Mouse (Mus musculus) stomach, embryonic 15.5 days (tissue): ENCODE data around the gene Bbc3. TPM values are rescaled to one million over a fixed set of nuclear protein-coding genes. Genes with fewer than 3 reads are reported as not detected.
"Not testable (repeated sequence)": the region's sequence is repeated elsewhere in the genome, so short reads cannot be mapped to it uniquely, and the experiment has no call there.

Experiments
- ATAC-seq: fragments of 200-750 bp; cut with Nextera tagmentation; 2 replicates; pipeline ENCODE4 v1.8.0; 2017; ENCODE audit warnings: low read depth, moderate number of reproducible peaks, moderate TSS enrichment; ENCODE audit not compliant: insufficient read depth, low FRiP score
- H3K27ac ChIP-seq: fragments of 300-500 bp; sonication (generic); 2 replicates; pipeline ENCODE4 v1.5.1; 2015; ENCODE audit warnings: mild to moderate bottlenecking, inconsistent platforms
- H3K27me3 ChIP-seq: fragments of 300-500 bp; sonication (generic); replicated peaks from 2 replicates; pipeline ENCODE4 v1.6.1; 2015; ENCODE audit warnings: inconsistent platforms
- H3K36me3 ChIP-seq: fragments of 300-500 bp; sonication (generic); 2 replicates; pipeline ENCODE4 v1.6.1; 2015; ENCODE audit warnings: inconsistent platforms
- H3K4me1 ChIP-seq: fragments of 300-500 bp; sonication (generic); 2 replicates; pipeline ENCODE4 v1.6.1; 2015; ENCODE audit warnings: inconsistent platforms
- H3K4me2 ChIP-seq: fragments of 300-500 bp; sonication (generic); 2 replicates; pipeline ENCODE4 v1.6.1; 2015; ENCODE audit warnings: mild to moderate bottlenecking, inconsistent platforms
- H3K4me3 ChIP-seq: fragments of 300-500 bp; sonication (generic); replicated peaks from 2 replicates; pipeline ENCODE4 v1.5.1; 2015; ENCODE audit warnings: inconsistent platforms
- H3K9ac ChIP-seq: fragments of 300-500 bp; sonication (generic); 2 replicates; pipeline ENCODE4 v1.6.1; 2015; ENCODE audit warnings: inconsistent platforms
- H3K9me3 ChIP-seq: fragments of 300-500 bp; sonication (generic); 2 replicates; pipeline ENCODE4 v1.6.1; 2016; ENCODE audit warnings: inconsistent platforms
- WGBS: fragments of 180-500 bp; shearing (Covaris S2); methylation state at CpG from one replicate; pipeline ENCODE4 v1.1.7; 2015; 5-methylcytosine and 5-hydroxymethylcytosine counted together
- polyA plus RNA-seq: library from polyadenylated mRNA; unstranded; fragments of >200 nt; fragmentation: Nextera tagmentation; extraction: Ambion mirVana; gene quantifications from 2 replicates; pipeline ENCODE4 v1.2.1, GENCODE M21; 2015

Gene Bbc3
- polyA plus RNA-seq, result 6.7 and 7.4 TPM in 2 replicates

GRCm38 (mm10) chr7:16308093-16308492, at the start of gene Bbc3:
Bbc3 (plus strand) TSS chr7:16308393.
- Histone ChIP-seq H3K9ac (peak within 1 kb of the TSS; percentile 22; the same call in 1 of the 2 replicates), H3K27ac (peak within 1 kb of the TSS; percentile 78), H3K4me3 (peak within 1 kb of the TSS; percentile 74), H3K4me2 (peak within 1 kb of the TSS; percentile 99), H3K4me1 (peaks cover 45% of the 10 kb centered on the region)
- not testable (repeated sequence) for H3K27me3 ChIP-seq, H3K9me3 ChIP-seq, ATAC-seq, H3K36me3 ChIP-seq
- 24% methylated on average over 1 of the region's 1 CpGs for WGBS

DNA sequence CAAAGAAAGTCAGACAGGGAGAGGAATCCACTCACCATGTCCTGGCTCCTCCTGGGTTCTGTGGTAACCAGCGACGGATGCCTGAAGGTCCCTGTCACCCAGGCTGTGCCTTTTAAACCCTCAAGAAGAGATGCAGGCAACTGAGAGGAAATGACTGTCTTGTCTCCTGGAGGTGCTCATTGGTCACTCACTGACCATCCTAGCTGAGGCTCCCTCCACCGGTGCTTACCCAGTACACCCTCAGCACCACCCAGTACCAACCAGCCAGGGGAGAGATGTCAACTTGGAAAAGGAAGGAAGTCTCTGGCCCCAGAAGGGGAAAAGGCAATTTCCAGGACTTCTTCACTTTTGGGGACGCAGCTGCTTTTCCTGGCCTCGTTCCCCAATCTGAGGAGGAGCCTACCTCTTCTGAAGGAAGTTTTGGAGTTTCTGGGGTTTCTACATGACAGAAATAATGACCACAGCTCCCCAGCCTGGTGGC, 49.0 kb upstream of the Bbc3 start, which contains the start of gene C5ar1:
TSS of gene C5ar1 (minus strand) at position 431 of the 481 bp plus-strand sequence.
- H3K4me3 ChIP-seq, result no peak within 1 kb of the TSS
- no peak for ATAC-seq
- no peak within 1 kb of the TSS for H3K27ac ChIP-seq
- 77% methylated on average over 5 of the region's 5 CpGs for WGBS
- H3K36me3 ChIP-seq, result no peaks in the 10 kb centered on the region
- H3K27me3 ChIP-seq, result no peaks in the 10 kb centered on the region
- H3K9me3 ChIP-seq, result no peaks in the 10 kb centered on the region
- H3K4me2 ChIP-seq, result no peak within 1 kb of the TSS
- no peak within 1 kb of the TSS for H3K9ac ChIP-seq
- H3K4me1 ChIP-seq, result no peaks in the 10 kb centered on the region

GRCm38 (mm10) chr7:16261097-16261496, 47.1 kb upstream of the Bbc3 start:
- no peaks in the 10 kb centered on the region for H3K9me3 ChIP-seq
- no peaks in the 10 kb centered on the region for H3K27me3 ChIP-seq
- WGBS, result 44% methylated on average over 1 of the region's 1 CpGs
- H3K4me2 ChIP-seq, result no peak overlapping the region
- no peak for ATAC-seq
- no peaks in the 10 kb centered on the region for H3K4me1 ChIP-seq
- H3K27ac ChIP-seq, result no peak overlapping the region
- no peak overlapping the region for H3K9ac ChIP-seq
- no peak overlapping the region for H3K4me3 ChIP-seq
- H3K36me3 ChIP-seq, result no peaks in the 10 kb centered on the region

DNA sequence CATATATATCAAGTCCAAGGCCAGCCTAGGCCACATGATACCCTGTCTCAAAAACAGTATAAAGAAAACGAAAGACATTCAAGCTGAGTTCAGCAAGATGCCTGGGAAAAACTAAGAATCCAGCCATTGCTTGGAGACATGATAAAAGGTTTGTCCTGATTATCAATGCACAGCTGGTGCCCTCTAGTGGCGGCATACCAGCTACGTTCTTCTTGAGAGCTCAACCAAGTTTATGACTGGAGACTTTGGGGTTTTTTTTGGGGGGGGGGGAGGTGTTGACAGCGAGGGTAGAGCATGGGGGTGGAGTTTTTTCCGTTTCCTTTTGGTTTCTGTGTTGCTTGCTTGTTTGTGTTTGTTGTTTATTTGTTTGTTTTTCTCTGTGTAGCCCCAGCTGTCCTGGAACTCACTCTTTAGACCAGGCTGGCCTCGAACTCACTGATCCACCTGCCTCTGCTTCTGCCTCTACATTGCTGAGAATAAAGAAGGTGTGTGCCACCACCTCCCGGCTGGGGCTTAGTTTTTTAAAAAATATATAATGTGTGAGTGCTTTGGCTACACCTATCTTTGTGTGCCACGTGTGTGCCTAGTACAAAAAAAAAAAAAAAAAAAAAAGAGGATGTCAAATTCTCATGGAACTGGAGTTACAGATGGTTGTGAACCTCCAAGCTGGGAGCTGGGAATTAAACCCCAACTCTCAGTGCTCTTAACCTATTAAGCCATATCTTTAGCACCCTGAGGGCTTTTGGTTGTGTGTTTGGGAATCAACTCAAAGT, 45.0 kb upstream of the Bbc3 start:
- Histone ChIP-seq H3K4me2 (no peak overlapping the region), H3K27me3 (no peaks in the 10 kb centered on the region), H3K27ac (no peak overlapping the region), H3K36me3 (no peaks in the 10 kb centered on the region), H3K9me3 (no peaks in the 10 kb centered on the region), H3K4me1 (no peaks in the 10 kb centered on the region), H3K9ac (no peak overlapping the region), H3K4me3 (no peak overlapping the region)
- ATAC-seq, result no peak
- WGBS, result 29% methylated on average over 8 of the region's 8 CpGs

GRCm38 (mm10) chr7:16263843-16264242, 44.4 kb upstream of the Bbc3 start:
- WGBS, result 76% methylated on average over 5 of the region's 5 CpGs
- Histone ChIP-seq H3K27ac (no peak overlapping the region), H3K4me3 (no peak overlapping the region), H3K36me3 (no peaks in the 10 kb centered on the region), H3K4me1 (no peaks in the 10 kb centered on the region), H3K4me2 (no peak overlapping the region), H3K9ac (no peak overlapping the region), H3K9me3 (no peaks in the 10 kb centered on the region), H3K27me3 (no peaks in the 10 kb centered on the region)
- ATAC-seq, result no peak

DNA sequence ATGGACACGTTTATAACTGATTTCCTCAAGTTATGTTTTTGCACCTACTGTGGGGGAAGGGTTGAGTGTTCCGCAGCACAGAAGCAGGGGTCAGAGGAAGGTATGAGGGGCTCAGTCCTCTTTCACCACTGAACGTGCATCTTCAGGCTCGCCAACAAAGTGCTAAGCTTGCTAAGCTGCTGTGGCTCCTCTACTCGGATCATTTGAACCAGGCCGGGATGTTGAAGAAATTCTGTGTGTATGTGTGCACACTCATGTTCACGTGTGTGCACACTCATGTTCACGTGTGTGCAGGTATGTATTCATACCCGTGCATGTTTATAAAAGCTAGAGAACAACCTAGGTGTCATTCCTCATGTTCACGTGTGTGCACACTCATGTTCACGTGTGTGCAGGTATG, 42.3 kb upstream of the Bbc3 start:
- Histone ChIP-seq H3K27me3 (no peaks in the 10 kb centered on the region), H3K9ac (no peak overlapping the region), H3K4me1 (no peaks in the 10 kb centered on the region), H3K4me3 (no peak overlapping the region), H3K36me3 (no peaks in the 10 kb centered on the region), H3K4me2 (no peak overlapping the region), H3K27ac (no peak overlapping the region), H3K9me3 (no peaks in the 10 kb centered on the region)
- WGBS, result 86% methylated on average over 11 of the region's 11 CpGs
- no peak for ATAC-seq

DNA sequence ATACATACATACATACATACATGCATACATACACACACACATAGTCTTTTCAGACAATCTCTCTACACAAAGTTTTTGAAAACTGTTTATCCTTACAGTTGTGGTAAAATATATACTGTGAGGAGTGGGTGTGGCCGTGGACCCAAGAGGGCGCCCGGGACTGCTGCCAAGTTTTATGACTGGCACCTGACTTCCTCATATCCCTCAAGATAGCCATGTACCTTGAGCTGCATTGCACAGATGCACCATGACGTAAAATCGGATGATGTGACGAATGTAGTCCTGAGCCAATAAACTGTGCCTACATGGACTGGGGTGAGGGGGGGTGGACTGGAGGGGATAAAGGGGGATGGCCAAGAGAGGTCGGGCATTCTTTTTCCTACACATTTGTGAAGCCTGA, 41.6 kb upstream of the Bbc3 start:
- not testable (repeated sequence) for H3K36me3 ChIP-seq, ATAC-seq, H3K4me3 ChIP-seq, H3K9me3 ChIP-seq, H3K27me3 ChIP-seq, H3K4me2 ChIP-seq, H3K4me1 ChIP-seq, H3K9ac ChIP-seq, H3K27ac ChIP-seq
- 76% methylated on average over 7 of the region's 7 CpGs for WGBS

DNA sequence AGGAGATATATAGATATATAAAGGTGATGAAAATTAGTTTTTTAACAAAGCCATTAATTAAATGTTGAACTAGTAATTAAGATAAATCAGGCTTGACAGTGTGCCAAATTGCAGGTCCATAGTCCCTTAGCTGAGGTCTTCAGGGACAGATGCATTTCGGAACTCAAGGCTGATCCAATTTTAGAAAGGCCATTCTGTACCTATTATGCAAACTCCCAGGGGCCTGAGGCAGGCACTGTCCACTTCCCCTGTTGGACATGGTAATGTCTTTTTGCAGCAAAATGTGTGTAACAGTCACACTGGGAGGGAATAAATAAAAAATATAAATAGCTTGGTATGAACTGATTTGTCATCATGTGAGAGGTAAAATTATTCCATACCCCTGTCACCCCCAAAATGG, 37.1 kb upstream of the Bbc3 start:
- no peak for ATAC-seq
- H3K4me1 ChIP-seq, result peaks cover 23% of the 10 kb centered on the region
- no peak overlapping the region for H3K9ac ChIP-seq
- no peak overlapping the region for H3K4me2 ChIP-seq
- H3K27me3 ChIP-seq, result no peaks in the 10 kb centered on the region
- H3K4me3 ChIP-seq, result no peak overlapping the region
- WGBS, result 80% methylated on average over 1 of the region's 1 CpGs
- no peaks in the 10 kb centered on the region for H3K9me3 ChIP-seq
- H3K36me3 ChIP-seq, result peaks cover 7% of the 10 kb centered on the region; the same call in 1 of the 2 replicates
- no peak overlapping the region for H3K27ac ChIP-seq

DNA sequence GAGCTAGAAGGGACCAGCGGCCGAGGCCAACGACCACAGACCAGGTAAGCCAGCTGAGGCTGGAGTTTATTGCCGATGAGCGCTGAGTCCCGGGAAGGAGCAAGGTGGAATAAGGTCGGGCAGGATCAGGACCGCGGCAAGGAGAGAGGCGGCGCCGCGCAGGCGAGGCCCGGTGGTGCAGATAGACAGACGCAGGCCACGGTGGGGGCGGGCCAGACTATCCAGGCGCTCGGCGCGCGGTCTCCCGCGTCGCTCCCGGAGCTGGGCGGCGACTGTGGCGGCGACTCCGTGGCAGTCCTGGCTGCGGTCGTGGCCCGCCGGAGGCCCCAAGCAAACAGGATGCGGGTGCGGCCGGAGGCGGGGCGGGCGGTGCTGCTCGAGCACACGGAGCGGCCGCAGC, 35.5 kb upstream of the Bbc3 start:
- Histone ChIP-seq H3K27me3 (no peaks in the 10 kb centered on the region), H3K4me1 (peaks cover 23% of the 10 kb centered on the region), H3K4me2 (peak overlapping the region; percentile 94), H3K9ac (peak overlapping the region; percentile 63), H3K4me3 (peak overlapping the region; percentile 76), H3K27ac (peak overlapping the region; percentile 98), H3K9me3 (no peaks in the 10 kb centered on the region), H3K36me3 (peaks cover 14% of the 10 kb centered on the region; the same call in 1 of the 2 replicates)
- WGBS, result under 1% methylated on average over 43 of the region's 46 CpGs
- peak; percentile 82 for ATAC-seq

GRCm38 (mm10) chr7:16273081-16273765, 35.0 kb upstream of the Bbc3 start, which contains the start of gene Inafm1:
Inafm1 (minus strand) TSS chr7:16273617.
- Histone ChIP-seq H3K27ac (peak within 1 kb of the TSS; percentile 98), H3K27me3 (no peaks in the 10 kb centered on the region), H3K4me1 (peaks cover 23% of the 10 kb centered on the region), H3K9me3 (no peaks in the 10 kb centered on the region), H3K4me2 (peak within 1 kb of the TSS; percentile 94), H3K36me3 (peaks cover 19% of the 10 kb centered on the region; the same call in 1 of the 2 replicates), H3K4me3 (peak within 1 kb of the TSS; percentile 76), H3K9ac (peak within 1 kb of the TSS; percentile 63)
- peak; percentile 83 for ATAC-seq
- WGBS, result 1% methylated on average over 48 of the region's 49 CpGs

- Histone ChIP-seq H3K4me2 (peak overlapping the region; percentile 94), H3K9ac (peak overlapping the region; percentile 16; the same call in 1 of the 2 replicates), H3K4me3 (peak overlapping the region; percentile 76), H3K27ac (peak overlapping the region; percentile 98), H3K4me1 (peaks cover 23% of the 10 kb centered on the region), H3K9me3 (no peaks in the 10 kb centered on the region), H3K27me3 (no peaks in the 10 kb centered on the region), H3K36me3 (peaks cover 22% of the 10 kb centered on the region; the same call in 1 of the 2 replicates)
- ATAC-seq, result peak; percentile 77
- WGBS, result under 1% methylated on average over 18 of the region's 18 CpGs
These were observed 34.4 kb upstream of the Bbc3 start for GRCm38 (mm10) chr7:16273766-16274140.
